ENCODE assay signal across 10 mouse cellular contexts in genomic region chr2:128373363-128374252, GRCm38 (mm10).
A peak's percentile ranks its signal among the peaks of the same experiment; 100 is the strongest.
DNase-seq lines count a peak whose midpoint lies in the region; TF ChIP-seq lines count a peak whose summit lies in the region.
"Had no signal": no experiment of that assay in that cellular context is flagged by ENCODE, and none has a peak within 500 bp of the region (broad histone marks: within the 10 kb centered on the region; RNA-seq: fewer than 3 reads in every experiment).

No protein-coding gene starts in this region.

- H3K4me3 ChIP-seq in left cerebral cortex, adult 2 months: no peak overlapping the region
- H3K4me3 ChIP-seq: limb, embryonic 10.5 days had no signal

- peak; percentile 39 for DNase-seq in layer of hippocampus, adult 11-12 months (ENCODE audit: low spot score)
- DNase-seq in layer of hippocampus, postnatal 36 days: no peak
- peak; percentile 33 for DNase-seq in brain, adult 2 months (ENCODE audit: low read depth, low spot score)
- peak; percentile 12 for DNase-seq in induced T-regulatory cell, adult 2 months (ENCODE audit: low read depth)
- peak; percentile 47 for DNase-seq in skeletal muscle tissue, adult 2 months (ENCODE audit: low read depth, low spot score)
- no peak for DNase-seq in left cerebral cortex, adult 2 months (ENCODE audit: extremely low spot score in 1 of 2, low spot score in 2 of 2)
- DNase-seq in right cerebral cortex, postnatal 25 days: no peak
- no peak for DNase-seq in cerebellum, adult 11 months
- DNase-seq: right cerebral cortex, postnatal 14 days had no signal

- TF ChIP-seq CTCF in left cerebral cortex, adult 2 months (IDR thresholded peaks at IDR 0.05): no peak

- no peak overlapping the region for H3K27ac ChIP-seq in left cerebral cortex, adult 2 months
- H3K27ac ChIP-seq: limb, embryonic 10.5 days had no signal

- intact Hi-C loops in left cerebral cortex, adult 2 months (cut with DNase I): no loop called here

Comparison
In these comparisons a context has a peak if more than half of its experiments do, and no peak if none do; other contexts are left out.
1. DNase-seq: peak in layer of hippocampus, adult 11-12 months (single experiment), brain, adult 2 months (single experiment), induced T-regulatory cell, adult 2 months (single experiment) and skeletal muscle tissue, adult 2 months (single experiment); none in layer of hippocampus, postnatal 36 days (0 of 2), left cerebral cortex, adult 2 months (0 of 2), right cerebral cortex, postnatal 25 days (single experiment) and cerebellum, adult 11 months (single experiment).